Mouse (Mus musculus) testis, adult 2 months (tissue): ENCODE measurements around the gene Prepl.

Experiments used
- CTCF ChIP-seq: fragments of 200-500 bp; IDR thresholded peaks from 2 replicates; pipeline ENCODE4 v1.5.1; 2012; ENCODE audit warnings: low read depth, mild to moderate bottlenecking, inconsistent platforms, low read length, moderate library complexity; ENCODE audit not compliant: control insufficient read depth, insufficient read depth, insufficient replicate concordance
- POLR2A ChIP-seq: fragments of 200-500 bp; IDR thresholded peaks from 2 replicates; pipeline ENCODE4 v1.6.1; 2012; ENCODE audit warnings: low read depth, mild to moderate bottlenecking, inconsistent platforms, low read length, moderate library complexity; ENCODE audit not compliant: control insufficient read depth

- TF ChIP-seq CTCF (no peak), POLR2A (no peak)
These were observed 13.3 kb upstream of the Prepl start for GRCm38 (mm10) chr17:85103310-85103709.
